Mouse (Mus musculus) G1E (cell line): ENCODE data around the gene Dscam.

ENCODE experiments used
- CTCF ChIP-seq: IDR thresholded peaks from 2 replicates; pipeline ENCODE4 v1.5.1; 2012; ENCODE audit warnings: low read depth, low read length, inconsistent platforms, mixed read lengths
- GATA1 ChIP-seq: IDR thresholded peaks from 2 replicates; pipeline ENCODE4 v1.6.1; 2012; ENCODE audit warnings: borderline replicate concordance, low read length, inconsistent platforms, mixed read lengths
- POLR2AphosphoS5 ChIP-seq: IDR thresholded peaks from 2 replicates; pipeline ENCODE4 v1.6.1; 2012; ENCODE audit warnings: low read depth, low read length, inconsistent platforms; ENCODE audit not compliant: insufficient replicate concordance

- no peak for TF ChIP-seq CTCF
- TF ChIP-seq POLR2AphosphoS5 = no peak
- TF ChIP-seq GATA1 = no peak
Measured at GRCm38 (mm10) chr16:96689419-96689818, 481.1 kb downstream of the Dscam start.
